Mouse (Mus musculus) MEL (cell line): ENCODE results near the gene Pdzd3. TPM values are rescaled to one million over a fixed set of nuclear protein-coding genes. Genes with fewer than 3 reads are reported as not detected.
A peak's percentile ranks its signal among the peaks of the same experiment; 100 is the strongest.

Experiments
- DNase-seq: peaks from one replicate; pipeline ENCODE4 v3.0.0; 2011; ENCODE audit warnings: low read depth, low spot score
- H3K27ac ChIP-seq: 2 replicates; pipeline ENCODE4 v1.5.1; 2012; ENCODE audit warnings: low read depth, mild to moderate bottlenecking, control low read depth, low read length, moderate library complexity; ENCODE audit not compliant: control insufficient read depth
- H3K27me3 ChIP-seq, 2 experiments: fragments of 150-350 bp in 1 of 2; sonication (generic) in 1 of 2; 2 replicates each; pipeline ENCODE4 v1.6.1; 2012; ENCODE audit warnings: low read length in 2 of 2, mild to moderate bottlenecking in 2 of 2, improper control_type of control experiment in 1 of 2, moderate library complexity in 1 of 2; ENCODE audit not compliant: insufficient read depth in 2 of 2, control insufficient read depth in 1 of 2
- H3K36me3 ChIP-seq, 2 experiments: 2 replicates each; pipeline ENCODE4 v1.6.1; 2012 to 2014; ENCODE audit warnings: low read length in 2 of 2, improper control_type of control experiment in 1 of 2, inconsistent platforms in 1 of 2, mild to moderate bottlenecking in 1 of 2; ENCODE audit not compliant: insufficient read depth in 2 of 2, control insufficient read depth in 1 of 2
- H3K4me1 ChIP-seq, 2 experiments: fragments of 150-350 bp in 1 of 2; sonication (generic) in 1 of 2; 2 replicates each; pipeline ENCODE4 v1.6.1; 2012; ENCODE audit warnings: low read length in 2 of 2, improper control_type of control experiment in 1 of 2, mild to moderate bottlenecking in 1 of 2; ENCODE audit not compliant: insufficient read depth in 2 of 2, control insufficient read depth in 1 of 2
- H3K4me3 ChIP-seq, 2 experiments: fragments of 150-350 bp in 1 of 2; sonication (generic) in 1 of 2; 2 replicates each; pipeline ENCODE4 v1.5.1; 2012; ENCODE audit warnings: low read depth in 2 of 2, low read length in 2 of 2, mild to moderate bottlenecking in 2 of 2, moderate library complexity in 2 of 2, control low read depth in 1 of 2, improper control_type of control experiment in 1 of 2; ENCODE audit not compliant: control insufficient read depth in 1 of 2, insufficient read depth in 1 of 2
- H3K79me2 ChIP-seq: 2 replicates; pipeline ENCODE4 v1.6.1; 2012; ENCODE audit warnings: mild to moderate bottlenecking, low read length, moderate library complexity; ENCODE audit not compliant: control insufficient read depth, poor library complexity, insufficient read depth
- H3K9ac ChIP-seq: 2 replicates; pipeline ENCODE4 v1.6.1; 2012; ENCODE audit warnings: low read depth, mild to moderate bottlenecking, control low read depth, low read length, moderate library complexity; ENCODE audit not compliant: control insufficient read depth, poor library complexity, severe bottlenecking
- H3K9me3 ChIP-seq: fragments of 150-350 bp; sonication (generic); replicated peaks from 2 replicates; pipeline ENCODE4 v1.6.1; 2012; ENCODE audit warnings: mild to moderate bottlenecking, low read length, improper control_type of control experiment, moderate library complexity; ENCODE audit not compliant: insufficient read depth
- BHLHE40 ChIP-seq: IDR thresholded peaks from 2 replicates; pipeline ENCODE4 v1.6.1; 2012; ENCODE audit warnings: low read depth, mild to moderate bottlenecking, inconsistent platforms, low read length, improper control_type of control experiment, borderline replicate concordance
- CTCF ChIP-seq, 3 experiments: IDR thresholded peaks in 2 of 3; conservative IDR thresholded peaks in 1 of 3; 2 replicates each; pipeline ENCODE4 v1.5.1; 2011 to 2012; ENCODE audit warnings: low read length in 3 of 3, low read depth in 2 of 3, mild to moderate bottlenecking in 2 of 3, improper control_type of control experiment in 1 of 3, inconsistent platforms in 1 of 3, mixed read lengths in 1 of 3, moderate library complexity in 1 of 3; ENCODE audit not compliant: control insufficient read depth in 1 of 3, insufficient read depth in 1 of 3, poor library complexity in 1 of 3, severe bottlenecking in 1 of 3
- E2F4 ChIP-seq: IDR thresholded peaks from 2 replicates; pipeline ENCODE4 v1.6.1; 2011; ENCODE audit warnings: low read depth, low read length, improper control_type of control experiment, borderline replicate concordance
- GABPA ChIP-seq: IDR thresholded peaks from 2 replicates; pipeline ENCODE4 v1.6.1; 2012; ENCODE audit warnings: low read depth, mild to moderate bottlenecking, inconsistent platforms, low read length, improper control_type of control experiment, moderate library complexity
- JUND ChIP-seq: IDR thresholded peaks from 2 replicates; pipeline ENCODE4 v1.6.1; 2011; ENCODE audit warnings: low read depth, mild to moderate bottlenecking, improper control_type of control experiment, low read length
- MAFK ChIP-seq: IDR thresholded peaks from 2 replicates; pipeline ENCODE4 v1.6.1; 2011; ENCODE audit warnings: low read depth, mild to moderate bottlenecking, low read length, improper control_type of control experiment, borderline replicate concordance
- MAZ ChIP-seq: IDR thresholded peaks from 2 replicates; pipeline ENCODE4 v1.6.1; 2012; ENCODE audit warnings: low read depth, mild to moderate bottlenecking, inconsistent platforms, low read length, improper control_type of control experiment
- MXI1 ChIP-seq: IDR thresholded peaks from 2 replicates; pipeline ENCODE4 v1.6.1; 2011; ENCODE audit warnings: mild to moderate bottlenecking, low read depth, low read length, improper control_type of control experiment
- POLR2A ChIP-seq, 2 experiments: IDR thresholded peaks; 2 replicates each; pipeline ENCODE4 v1.6.1; 2011 to 2012; ENCODE audit warnings: low read length in 2 of 2, mild to moderate bottlenecking in 2 of 2, control low read depth in 1 of 2, improper control_type of control experiment in 1 of 2, low read depth in 1 of 2, moderate library complexity in 1 of 2; ENCODE audit not compliant: control insufficient read depth in 1 of 2, insufficient read depth in 1 of 2, poor library complexity in 1 of 2
- RCOR1 ChIP-seq: IDR thresholded peaks from 2 replicates; pipeline ENCODE4 v1.6.1; 2012; ENCODE audit warnings: low read depth, mild to moderate bottlenecking, inconsistent platforms, low read length, improper control_type of control experiment
- SIN3A ChIP-seq: IDR thresholded peaks from 2 replicates; pipeline ENCODE4 v1.6.1; 2012; ENCODE audit warnings: low read length, improper control_type of control experiment, inconsistent platforms
- SMC3 ChIP-seq: IDR thresholded peaks from 2 replicates; pipeline ENCODE4 v1.6.1; 2011; ENCODE audit warnings: low read depth, low read length, improper control_type of control experiment
- USF1 ChIP-seq: IDR thresholded peaks from 2 replicates; pipeline ENCODE4 v1.6.1; 2014; ENCODE audit warnings: low read depth, mild to moderate bottlenecking, inconsistent platforms, low read length, improper control_type of control experiment, moderate library complexity
- ZMIZ1 ChIP-seq: IDR thresholded peaks from 2 replicates; pipeline ENCODE4 v1.6.1; 2012; ENCODE audit warnings: low read depth, mild to moderate bottlenecking, inconsistent platforms, low read length, improper control_type of control experiment, moderate library complexity
- polyA plus RNA-seq, 2 experiments: library from polyadenylated mRNA; stranded (reverse) in 1 of 2; unstranded in 1 of 2; fragments of >175 nt in 1 of 2; fragments of >200 nt in 1 of 2; gene quantifications; 2 replicates each; pipeline versions ENCODE4 v1.2.1 to v1.2.4; 2012; ENCODE audit warnings: low replicate concordance in 2 of 2, low read depth in 1 of 2; ENCODE audit not compliant: insufficient read length in 2 of 2, insufficient read depth in 1 of 2, missing spikeins in 1 of 2
- total RNA-seq: library from RNA; depleted of rRNA; stranded (reverse); fragments of 300-350 nt; gene quantifications from 2 replicates; pipeline ENCODE4 v1.2.3, GENCODE M21; 2012

The Pdzd3 gene
- total and polyA plus RNA-seq, 3 experiments, result 0.06 TPM; not detected in 2

DNA sequence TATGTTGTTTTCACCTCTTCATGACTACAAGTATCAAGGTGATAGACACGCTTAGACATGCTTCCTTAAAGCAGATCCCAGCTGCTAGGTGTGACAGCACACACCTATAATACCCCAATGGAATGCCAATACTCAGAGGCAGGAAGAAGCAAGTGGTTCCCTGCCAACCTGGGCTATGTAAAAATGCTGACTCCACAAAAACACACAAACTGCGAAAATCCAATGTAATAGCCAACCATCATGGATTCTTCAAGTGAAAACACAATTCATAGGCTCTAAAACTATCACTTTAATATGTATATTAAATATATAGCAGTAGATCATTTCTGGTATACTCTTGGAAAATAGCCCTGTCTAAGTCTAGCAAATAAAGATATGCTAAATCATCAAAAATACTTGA, 43.4 kb downstream of the Pdzd3 start:
- H3K79me2 ChIP-seq, result peaks cover 24% of the 10 kb centered on the region
- TF ChIP-seq JUND (no peak), MAFK (peak; percentile 86)
- no peak overlapping the region for H3K4me3 ChIP-seq
- H3K36me3 ChIP-seq, result peaks cover 3 to 4% of the 10 kb centered on the region in 2 experiments; a peak in 3 of 4 replicates
- H3K9ac ChIP-seq, result no peak overlapping the region
- DNase-seq, result no peak
- H3K4me1 ChIP-seq, result peaks cover 5 to 7% of the 10 kb centered on the region in 2 experiments; a peak in 2 of 4 replicates
- no peaks in the 10 kb centered on the region for H3K27me3 ChIP-seq
- no peak overlapping the region for H3K27ac ChIP-seq
- no peaks in the 10 kb centered on the region for H3K9me3 ChIP-seq

DNA sequence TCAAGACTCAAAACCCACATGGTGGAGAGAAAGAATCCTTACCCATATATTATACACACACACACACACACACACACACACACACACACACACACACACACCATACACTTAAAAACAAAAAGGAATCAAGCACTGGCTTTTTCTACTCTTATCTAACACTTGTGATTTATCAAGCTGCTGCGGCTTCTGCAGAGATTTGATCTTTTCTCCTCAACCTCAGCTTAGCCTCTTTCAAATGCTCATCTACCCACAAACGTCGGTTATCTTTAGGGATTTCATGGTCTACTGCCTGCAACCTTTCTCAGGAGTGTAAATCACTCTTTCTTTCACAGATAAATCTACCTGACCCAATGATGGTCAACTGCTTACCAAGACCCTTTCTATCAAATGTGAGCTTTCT, 50.8 kb downstream of the Pdzd3 start:
- Histone ChIP-seq H3K27ac (no peak overlapping the region), H3K36me3 (peaks cover 0 to 2% of the 10 kb centered on the region in 2 experiments; a peak in 1 of 4 replicates), H3K9me3 (no peaks in the 10 kb centered on the region), H3K27me3 (no peaks in the 10 kb centered on the region), H3K4me1 (no peaks in the 10 kb centered on the region), H3K79me2 (peaks cover 6% of the 10 kb centered on the region; the same call in 1 of the 2 replicates), H3K9ac (no peak overlapping the region), H3K4me3 (no peak overlapping the region)
- no peak for DNase-seq
- 0 out of 2 replicates have a peak, but pooled peaks have one; percentile 20 for TF ChIP-seq MXI1
- TF ChIP-seq RCOR1, result peak; percentile 91
- no peak for TF ChIP-seq POLR2A (IDR thresholded peaks at IDR 0.05; ENCODE audit: control insufficient read depth in 1 of 2, insufficient read depth in 1 of 2, low read depth in 1 of 2, low read length in 2 of 2, poor library complexity in 1 of 2)

DNA sequence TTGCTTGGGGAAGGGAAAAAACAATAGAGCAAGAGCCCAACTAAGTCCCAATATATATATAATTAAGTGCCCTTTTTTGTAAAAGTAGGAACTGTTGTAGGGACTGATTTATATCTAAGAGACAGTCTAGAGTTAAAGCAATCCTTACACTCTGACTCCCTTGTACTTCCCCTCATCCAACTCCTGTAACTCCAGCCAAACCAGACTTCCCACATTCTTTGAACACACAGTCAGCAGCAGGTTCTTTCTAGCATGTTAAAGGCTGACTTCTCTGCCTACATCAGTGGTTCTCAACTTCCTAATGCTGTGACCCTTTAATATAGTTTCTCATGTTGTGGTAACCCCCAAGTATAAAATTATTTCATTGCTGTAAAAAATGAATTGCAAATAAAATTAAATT, 51.7 kb downstream of the Pdzd3 start:
- H3K27ac ChIP-seq, result no peak overlapping the region
- no peak for TF ChIP-seq USF1
- no peaks in the 10 kb centered on the region for H3K27me3 ChIP-seq
- H3K4me3 ChIP-seq, result no peak overlapping the region
- H3K9ac ChIP-seq, result no peak overlapping the region
- H3K9me3 ChIP-seq, result no peaks in the 10 kb centered on the region
- H3K79me2 ChIP-seq, result peaks cover 5% of the 10 kb centered on the region; the same call in 1 of the 2 replicates
- H3K4me1 ChIP-seq, result peaks cover 0 to 1% of the 10 kb centered on the region in 2 experiments; a peak in 2 of 4 replicates
- no peak for DNase-seq
- H3K36me3 ChIP-seq, result peaks cover 2 to 4% of the 10 kb centered on the region in 2 experiments; a peak in 3 of 4 replicates

DNA sequence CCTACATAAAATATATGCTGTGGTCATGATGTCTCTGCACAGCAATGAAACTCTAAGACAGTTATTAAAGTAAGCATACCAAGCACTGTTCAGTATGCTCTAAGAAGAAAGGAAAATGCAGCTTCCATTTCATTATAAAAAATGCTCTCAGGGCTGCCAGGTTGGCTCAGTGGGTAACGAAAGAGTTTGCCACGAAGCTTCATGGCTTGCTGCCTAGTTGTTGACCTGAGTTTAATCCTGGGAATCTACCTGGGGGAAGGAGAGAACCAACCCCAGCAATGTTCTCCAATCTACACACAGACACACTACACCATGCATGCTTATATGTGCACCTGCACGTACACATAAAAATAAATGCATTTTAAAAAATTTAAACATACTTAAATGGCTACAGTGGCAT, 52.1 kb downstream of the Pdzd3 start:
- Histone ChIP-seq H3K27ac (no peak overlapping the region), H3K27me3 (no peaks in the 10 kb centered on the region), H3K36me3 (peaks cover 2 to 8% of the 10 kb centered on the region in 2 experiments; a peak in 3 of 4 replicates), H3K4me1 (peaks cover 3 to 5% of the 10 kb centered on the region in 2 experiments), H3K9ac (no peak overlapping the region), H3K9me3 (no peaks in the 10 kb centered on the region), H3K4me3 (no peak overlapping the region), H3K79me2 (peaks cover 5% of the 10 kb centered on the region; the same call in 1 of the 2 replicates)
- TF ChIP-seq BHLHE40 (no peak), E2F4 (no peak), JUND (no peak), GABPA (no peak), CTCF (IDR thresholded peaks at IDR 0.05 in 2 of 3, conservative IDR thresholded peaks at IDR 0.05 in 1 of 3; ENCODE audit: control insufficient read depth in 1 of 3, insufficient read depth in 1 of 3, low read depth in 2 of 3, low read length in 3 of 3, poor library complexity in 1 of 3, severe bottlenecking in 1 of 3) (no peak), SIN3A (no peak), ZMIZ1 (no peak), SMC3 (no peak), MAZ (no peak)
- no peak for DNase-seq
